Mouse (Mus musculus) adrenal gland, postnatal 25 days (tissue): ENCODE results near the gene Cyp4f16. TPM values are rescaled to one million over a fixed set of nuclear protein-coding genes. Genes with fewer than 3 reads are reported as not detected.
"Not testable (repeated sequence)": the region's sequence is repeated elsewhere in the genome, so short reads cannot be mapped to it uniquely, and the experiment has no call there.

Source experiments
- DNase-seq: peaks from one replicate; pipeline ENCODE4 v3.0.0; 2021; ENCODE audit warnings: mixed read lengths
- long read RNA-seq: library from polyadenylated mRNA; stranded (forward); transcript quantifications from one replicate; pipeline ENCODE4 v2.0.0, GENCODE M21; 2021
- total RNA-seq: library from RNA; stranded (reverse); gene quantifications from 2 replicates; pipeline ENCODE4 v1.2.3, GENCODE M21; 2021

Gene Cyp4f16
- 10.0 and 16.1 TPM in 2 replicates for total RNA-seq
- long read RNA-seq, partial matches to known transcripts, result 3 of 11 reads
- long read RNA-seq, other reads (novel, unspliced or antisense), result 2 of 11 reads

DNA sequence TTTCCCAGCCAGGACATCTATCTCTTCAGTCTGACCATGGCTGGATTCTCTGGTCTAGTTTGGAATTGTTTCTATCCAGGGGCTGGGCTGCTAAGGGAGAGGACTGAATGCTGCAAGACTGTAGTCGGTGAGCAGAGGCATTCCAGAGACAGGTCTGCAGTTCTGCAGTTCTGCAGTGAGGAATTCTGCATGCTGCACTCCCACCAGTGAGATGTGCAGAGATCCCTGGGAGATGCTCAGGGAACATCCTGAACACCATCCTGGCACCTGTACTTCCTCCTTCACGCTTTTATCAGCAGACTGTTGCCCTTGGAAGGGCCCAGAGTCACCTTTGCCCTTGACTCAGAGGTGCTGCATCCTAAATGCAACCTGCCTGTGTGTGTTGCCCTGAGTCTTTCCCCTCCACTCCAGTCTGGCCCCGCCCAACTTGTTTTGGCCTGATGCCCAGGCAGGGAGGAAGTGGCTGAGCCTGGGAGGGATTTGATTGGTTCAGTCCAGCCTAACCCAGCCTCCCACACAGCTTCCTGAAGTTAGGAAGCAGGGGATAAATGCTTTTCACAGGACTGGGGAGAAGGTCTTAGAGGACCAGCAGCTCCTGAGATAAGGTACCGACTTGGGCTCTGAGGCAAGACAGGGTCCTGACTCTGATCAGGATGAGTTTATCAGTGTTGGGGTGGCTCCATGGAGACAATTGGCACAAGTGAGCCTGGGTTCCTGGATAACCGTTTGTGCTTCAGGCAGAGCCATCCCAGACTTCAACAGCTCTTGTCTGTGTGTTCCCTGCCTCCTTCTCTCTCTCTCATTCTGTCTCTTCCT is at the start of gene Cyp4f16:
TSS of gene Cyp4f16 (plus strand) at position 508 of the 816 bp plus-strand sequence.
- peak; percentile 89 for DNase-seq

- peak; percentile 28 for DNase-seq
These were observed 43.9 kb upstream of the Cyp4f16 start for GRCm38 (mm10) chr17:32492349-32492980.

GRCm38 (mm10) chr17:32494601-32495000 is 41.8 kb upstream of the Cyp4f16 start:
- DNase-seq, result peak; percentile 53

GRCm38 (mm10) chr17:32500511-32500910 is 35.8 kb upstream of the Cyp4f16 start:
- not testable (repeated sequence) for DNase-seq

DNA sequence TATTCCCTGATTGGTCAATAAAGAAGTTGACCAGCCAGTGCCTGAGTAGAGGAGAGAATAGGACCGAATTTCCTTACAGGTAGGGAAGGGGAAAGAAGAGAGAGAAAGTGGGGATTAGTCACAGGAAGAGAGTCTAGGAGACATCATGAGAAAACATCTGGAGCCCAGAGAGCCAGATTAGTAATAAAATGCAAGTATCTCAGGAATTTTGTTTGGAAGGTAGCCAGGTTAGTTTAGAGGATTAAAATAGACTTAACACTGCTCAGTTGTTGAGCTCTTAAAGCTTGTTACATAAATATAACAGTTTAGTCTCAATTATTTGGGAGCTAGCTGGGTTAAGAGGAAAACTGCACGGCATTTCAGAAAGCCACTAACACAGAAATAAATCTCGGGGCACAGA is 35.3 kb upstream of the Cyp4f16 start:
- DNase-seq, result no peak

DNA sequence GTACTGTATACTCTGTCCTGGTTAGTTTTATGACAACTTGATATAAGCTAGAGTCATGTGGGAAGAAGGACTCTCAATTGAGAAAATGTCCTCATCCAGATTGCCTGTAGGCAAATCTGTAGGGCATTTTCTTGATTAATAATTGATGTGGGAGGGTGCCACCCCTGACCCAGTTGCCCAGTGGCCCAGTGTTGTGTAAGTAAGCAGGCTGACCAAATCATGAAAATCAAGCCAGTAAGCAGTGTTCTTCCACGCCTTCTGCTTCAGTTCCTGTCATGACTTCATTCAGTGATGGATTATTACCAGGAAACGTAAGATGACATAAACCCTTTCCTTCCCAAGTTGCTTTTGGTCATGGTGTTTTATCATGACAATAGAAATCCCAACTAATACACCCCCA is 33.2 kb upstream of the Cyp4f16 start:
- DNase-seq, result no peak

DNA sequence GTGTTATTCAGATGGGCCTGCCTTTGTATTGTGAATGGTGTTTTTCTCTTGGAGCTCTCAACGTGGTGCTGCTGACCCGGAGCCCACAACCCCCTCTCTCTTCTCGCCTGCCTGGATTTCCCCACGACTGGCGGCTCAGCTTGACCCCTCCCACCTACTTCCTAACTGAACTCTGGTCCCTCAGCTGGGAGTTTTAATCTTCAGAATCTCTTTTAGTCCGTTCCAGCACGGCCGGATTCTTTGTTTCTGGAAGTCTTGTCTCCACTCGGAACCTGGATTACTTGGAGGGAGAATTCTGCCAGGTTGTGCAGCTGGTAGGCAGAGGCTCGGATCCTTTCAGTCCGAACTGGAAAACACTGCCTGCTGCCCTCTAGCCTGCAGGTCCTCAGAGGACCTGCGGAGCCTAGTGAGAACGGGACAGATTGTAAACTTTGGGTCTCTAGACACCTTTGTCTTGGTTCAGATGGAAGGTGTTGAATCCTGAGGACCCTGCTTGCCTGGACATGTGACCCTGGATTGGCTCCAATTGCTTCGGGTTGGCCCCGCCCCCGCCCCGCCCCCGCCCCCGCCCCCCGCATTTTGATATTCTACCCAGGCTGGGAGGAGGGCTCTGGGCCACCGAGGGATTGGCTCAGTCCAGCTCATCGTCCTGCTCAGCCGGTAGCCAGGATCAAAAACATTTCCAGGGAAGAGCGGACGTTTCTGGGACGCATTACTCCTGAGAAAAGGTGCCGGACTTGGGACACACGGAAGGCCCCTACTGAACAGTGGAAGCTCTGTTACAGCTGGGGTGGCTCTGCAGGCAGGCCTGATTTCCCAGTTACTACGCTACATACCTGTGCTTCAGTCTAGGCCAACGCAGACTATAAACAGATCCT is 30.3 kb upstream of the Cyp4f16 start, which contains the start of gene Cyp4f17:
TSS of gene Cyp4f17 (plus strand) at position 200 of the 878 bp plus-strand sequence.
- peak; percentile 48 for DNase-seq

DNA sequence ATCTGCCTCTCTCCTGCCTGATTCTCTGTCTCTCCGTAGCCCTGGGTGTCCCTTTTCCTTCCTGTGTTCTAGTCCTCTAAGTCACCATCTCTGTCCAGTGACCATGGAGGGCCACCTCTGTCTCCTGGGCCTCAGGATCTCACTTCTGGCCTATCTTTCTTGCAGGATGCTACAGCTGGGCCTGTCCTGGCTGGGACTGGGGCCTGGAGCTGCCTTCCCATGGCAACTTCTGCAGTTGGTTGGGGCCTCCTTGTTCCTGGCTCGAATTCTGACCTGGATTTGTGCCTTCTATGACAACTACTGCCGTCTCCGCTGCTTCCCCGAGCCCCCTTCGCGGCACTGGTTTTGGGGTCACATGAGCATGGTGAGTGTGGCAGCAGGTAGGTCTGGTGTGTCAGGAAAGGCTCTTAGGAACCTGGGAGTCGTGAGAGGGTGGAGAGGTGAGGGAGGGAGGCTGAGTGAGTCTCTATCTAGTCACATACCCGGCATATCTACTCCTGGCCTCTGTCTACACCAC is 29.6 kb upstream of the Cyp4f16 start:
- no peak for DNase-seq

DNA sequence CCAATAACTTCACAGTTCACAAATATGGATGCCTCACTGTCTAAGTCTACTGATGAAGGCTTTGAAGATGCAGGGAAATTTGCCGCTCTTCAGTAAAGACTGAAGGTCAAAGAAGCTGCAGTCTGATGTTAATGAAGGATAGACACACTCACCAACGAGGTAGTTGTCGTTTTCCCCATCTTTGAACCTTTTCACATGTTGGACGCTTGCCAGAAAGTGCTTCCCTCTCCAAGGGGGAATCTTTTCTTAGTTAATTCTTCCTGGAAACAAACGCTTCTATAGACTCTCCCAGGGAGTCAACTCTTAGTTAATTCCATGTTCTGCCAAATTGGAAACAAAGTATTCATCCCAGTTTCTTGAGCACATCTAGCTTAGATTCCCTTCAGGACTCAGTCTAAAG is 20.2 kb upstream of the Cyp4f16 start:
- no peak for DNase-seq

DNA sequence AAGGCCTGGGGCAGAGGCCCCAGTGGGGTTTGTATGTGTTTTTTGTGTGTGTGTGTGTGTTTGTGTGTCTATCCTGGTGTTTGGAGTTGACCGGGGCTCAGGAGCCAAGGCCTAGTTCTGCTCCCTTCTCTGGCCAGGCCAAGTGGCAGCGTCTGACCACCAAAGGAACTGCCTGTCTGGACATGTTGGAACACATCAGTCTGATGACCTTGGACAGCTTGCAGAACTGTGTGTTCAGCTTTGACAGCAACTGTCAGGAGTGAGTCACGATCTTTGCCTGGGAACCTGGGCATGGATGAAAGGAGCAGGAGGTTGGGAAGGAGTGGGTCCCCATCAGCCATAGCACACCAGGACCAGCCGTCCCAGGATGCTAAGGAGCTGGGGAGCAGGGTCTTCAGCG is 14.4 kb upstream of the Cyp4f16 start:
- DNase-seq, result peak; percentile 28

DNA sequence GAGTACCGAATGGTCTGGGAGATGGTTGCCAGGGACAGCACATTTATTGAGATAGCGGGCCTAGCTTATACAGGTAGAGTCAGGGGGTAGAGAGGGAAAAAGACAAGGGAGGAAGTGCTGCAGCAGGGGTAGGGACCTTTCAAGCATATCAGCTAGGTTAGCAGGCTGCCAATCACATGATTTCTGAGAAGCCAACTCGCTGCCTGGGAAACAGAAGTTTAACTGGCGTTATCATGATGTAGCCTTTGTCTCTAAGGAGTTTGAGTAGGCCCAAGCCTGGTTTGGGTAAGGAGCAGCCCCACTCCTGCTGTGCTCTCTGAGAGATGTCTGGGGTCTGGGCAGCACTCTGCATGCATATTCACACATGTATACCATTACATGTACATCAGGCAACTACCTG is 14.0 kb upstream of the Cyp4f16 start:
- no peak for DNase-seq

DNA sequence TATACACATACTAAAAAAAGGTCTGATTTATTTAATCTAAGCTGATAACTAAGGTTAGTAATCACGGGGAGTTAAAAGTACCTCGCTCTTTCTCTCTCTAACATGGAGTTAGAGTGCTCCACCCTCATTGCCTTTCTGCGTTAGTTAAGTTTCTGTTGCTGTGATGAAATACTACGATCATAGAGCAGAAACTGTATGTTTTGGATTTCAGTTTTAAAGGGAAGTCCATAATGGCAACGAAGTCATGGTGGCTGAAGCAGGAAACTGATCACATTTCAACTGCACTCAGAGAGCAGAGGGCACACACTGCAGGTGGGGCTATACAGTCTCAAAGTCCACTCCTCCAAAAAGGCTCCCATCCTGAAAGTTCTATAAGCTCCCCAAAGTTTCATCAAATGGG is 13.5 kb upstream of the Cyp4f16 start:
- DNase-seq, result no peak

GRCm38 (mm10) chr17:32523895-32524294 is 12.5 kb upstream of the Cyp4f16 start:
- DNase-seq, result no peak

GRCm38 (mm10) chr17:32526341-32526740 is 10.0 kb upstream of the Cyp4f16 start:
- not testable (repeated sequence) for DNase-seq

- DNase-seq, result no peak
These were observed 8.6 kb upstream of the Cyp4f16 start for GRCm38 (mm10) chr17:32527748-32528147.

DNA sequence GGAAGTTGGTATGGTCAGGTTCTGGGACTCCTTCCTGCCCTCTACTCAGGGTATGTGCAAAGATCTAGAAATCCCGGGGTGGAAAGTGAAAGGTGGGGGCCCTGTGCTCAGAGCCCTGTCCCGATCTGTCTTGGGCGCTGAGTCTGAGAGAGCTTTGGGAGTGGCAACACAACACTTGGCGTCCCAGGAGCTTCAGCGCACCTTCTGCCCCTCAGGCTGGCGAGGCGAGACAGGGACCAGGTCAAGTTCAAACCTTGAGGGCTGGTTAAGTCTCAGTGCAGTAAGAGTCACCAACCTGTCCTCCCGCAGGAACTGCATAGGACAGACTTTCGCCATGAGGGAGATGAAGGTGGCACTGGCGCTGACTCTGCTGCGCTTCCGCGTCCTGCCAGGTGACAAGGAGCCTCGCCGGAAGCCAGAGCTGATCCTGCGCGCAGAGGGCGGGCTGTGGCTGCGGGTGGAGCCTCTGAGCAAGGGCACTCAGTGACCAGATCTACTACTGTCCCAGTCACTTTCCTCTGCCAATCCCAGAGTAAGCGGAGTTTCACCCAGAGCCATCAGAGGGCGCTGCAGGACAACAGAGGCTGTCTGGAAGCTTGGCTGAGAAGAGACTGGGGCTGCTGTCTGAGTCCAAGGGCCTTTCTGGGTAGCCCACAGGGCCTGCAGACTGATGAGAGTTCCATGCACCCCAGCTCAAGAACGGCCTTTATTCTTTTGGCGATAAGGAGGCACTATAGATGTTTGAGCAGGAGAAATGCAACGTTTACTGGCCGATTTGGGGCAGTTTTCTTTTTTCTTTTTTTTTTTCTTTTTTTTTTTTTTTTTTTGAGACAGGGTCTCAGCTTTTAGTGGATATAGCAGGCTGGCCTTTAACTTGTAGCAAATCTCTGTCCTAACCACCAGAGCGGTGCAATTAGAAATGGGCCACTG is 7.7 kb upstream of the Cyp4f16 start:
- DNase-seq, result peak; percentile 89

DNA sequence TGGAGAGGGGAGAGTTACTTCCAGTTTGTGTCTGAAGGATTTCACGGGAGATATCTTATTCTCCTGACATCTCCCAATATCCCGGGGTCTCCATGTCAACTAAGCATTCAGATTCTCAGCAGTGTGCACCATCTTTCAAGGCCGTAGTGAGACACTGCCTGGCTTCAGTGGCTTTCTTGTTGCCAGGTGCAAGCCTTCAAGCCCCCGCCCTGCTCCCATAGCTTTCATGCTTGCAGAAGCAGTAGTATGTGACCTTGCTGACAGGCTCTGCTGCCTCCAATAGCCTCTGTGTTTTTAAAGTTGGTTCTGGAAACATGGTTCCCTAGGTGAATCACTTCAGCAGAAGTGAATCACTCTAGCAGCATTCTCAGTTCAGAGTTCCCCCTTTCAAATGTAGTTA is 4.0 kb upstream of the Cyp4f16 start:
- not testable (repeated sequence) for DNase-seq

GRCm38 (mm10) chr17:32534068-32534467 is 2.3 kb upstream of the Cyp4f16 start:
- no peak for DNase-seq

DNA sequence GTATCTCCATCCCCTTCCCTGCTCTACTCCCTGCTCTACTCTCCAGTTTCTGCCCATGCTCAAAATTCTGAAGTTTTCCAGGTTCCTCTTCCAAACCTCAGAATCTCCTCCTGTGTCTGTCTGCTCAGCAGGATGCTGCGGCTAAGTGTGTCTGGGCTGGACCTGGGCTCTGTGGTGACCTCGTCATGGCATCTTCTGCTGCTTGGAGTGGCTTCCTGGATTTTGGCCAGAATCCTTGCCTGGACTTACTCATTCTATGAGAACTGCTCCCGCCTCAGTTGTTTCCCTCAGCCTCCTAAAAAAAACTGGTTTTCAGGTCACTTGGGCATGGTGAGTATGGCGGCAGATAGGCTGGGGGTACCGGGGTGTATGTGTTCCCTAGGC is 501 bp downstream of the Cyp4f16 start:
- peak; percentile 47 for DNase-seq

DNA sequence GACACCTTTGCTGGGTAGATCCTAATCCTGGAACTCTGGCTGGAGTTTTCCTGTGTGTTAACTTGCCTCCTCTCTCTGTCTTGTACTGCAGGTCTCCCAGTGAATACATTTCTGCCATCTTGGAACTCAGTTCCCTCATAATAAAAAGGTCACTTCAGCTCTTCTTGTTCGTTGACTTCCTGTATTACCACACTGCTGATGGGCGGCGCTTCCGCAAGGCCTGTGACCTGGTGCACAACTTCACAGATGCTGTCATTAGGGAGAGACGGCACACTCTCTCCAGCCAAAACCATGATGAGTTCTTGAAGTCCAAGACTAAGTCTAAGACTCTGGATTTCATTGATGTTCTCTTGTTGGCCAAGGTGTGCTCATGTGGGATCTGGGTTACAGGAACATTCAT is 8.4 kb downstream of the Cyp4f16 start:
- DNase-seq, result not testable (repeated sequence)

GRCm38 (mm10) chr17:32550377-32550776 is 14.0 kb downstream of the Cyp4f16 start:
- not testable (repeated sequence) for DNase-seq
